16 mouse cellular contexts compared by ENCODE assay signal in genomic region chr14:116977259-116977658, GRCm38 (mm10).
"Had no signal": no experiment of that assay in that cellular context is flagged by ENCODE, and none has a peak within 500 bp of the region (broad histone marks: within the 10 kb centered on the region; RNA-seq: fewer than 3 reads in every experiment).

No protein-coding gene starts in this region.

- H3K4me3 ChIP-seq: neural tube, embryonic 13.5 days; neural tube, embryonic 15.5 days; stomach, embryonic 15.5 days had no signal

- H3K27ac ChIP-seq: neural tube, embryonic 13.5 days; neural tube, embryonic 15.5 days; stomach, embryonic 15.5 days; stomach, postnatal 0 days had no signal

- H3K9me3 ChIP-seq: neural tube, embryonic 13.5 days; neural tube, embryonic 15.5 days; stomach, embryonic 15.5 days had no signal

- H3K4me1 ChIP-seq: neural tube, embryonic 13.5 days; neural tube, embryonic 15.5 days; stomach, embryonic 15.5 days had no signal

- H3K4me2 ChIP-seq: neural tube, embryonic 13.5 days; neural tube, embryonic 15.5 days; stomach, embryonic 15.5 days had no signal

- H3K27me3 ChIP-seq: neural tube, embryonic 13.5 days; neural tube, embryonic 15.5 days; stomach, embryonic 15.5 days had no signal

- DNase-seq: retina, postnatal 1 day; right cerebral cortex, adult 18-20 months; right cerebral cortex, postnatal 14 days; right cerebral cortex, postnatal 25 days; right cerebral cortex, postnatal 4 days; spleen, adult 18-20 months; thymus, adult 18-20 months; thymus, adult 2 months; thymus, postnatal 14 days; thymus, postnatal 25 days; thymus, postnatal 36 days; thymus, postnatal 4 days had no signal

- H3K9ac ChIP-seq: neural tube, embryonic 13.5 days; neural tube, embryonic 15.5 days; stomach, embryonic 15.5 days had no signal

- H3K36me3 ChIP-seq: neural tube, embryonic 13.5 days; neural tube, embryonic 15.5 days; stomach, embryonic 15.5 days had no signal
